Mouse (Mus musculus): ENCODE data around the gene Myo18a. TPM values are rescaled to one million over a fixed set of nuclear protein-coding genes. Genes with fewer than 3 reads are reported as not detected.

The Myo18a gene
- polyA plus RNA-seq, 1 experiment, result 13.6 TPM

- Histone ChIP-seq H3K27ac (ENCODE audit: control insufficient read depth, insufficient read depth, low read depth, low read length) (no peak overlapping the region), H3K4me1 (ENCODE audit: control insufficient read depth, insufficient read depth, low read length) (peaks cover 3% of the 10 kb centered on the region; the same call in 1 of the 2 replicates), H3K36me3 (ENCODE audit: control insufficient read depth, insufficient read depth, low read length) (no peaks in the 10 kb centered on the region), H3K4me3 (ENCODE audit: control insufficient read depth, low read depth, low read length) (no peak overlapping the region), H3K27me3 (ENCODE audit: control insufficient read depth, insufficient read depth, low read length) (no peaks in the 10 kb centered on the region)
- TF ChIP-seq POLR2A (IDR thresholded peaks at IDR 0.05; ENCODE audit: control insufficient read depth, low read depth, low read length) (no peak), CTCF (IDR thresholded peaks at IDR 0.05; ENCODE audit: control insufficient read depth, insufficient read depth, insufficient replicate concordance, low read depth, low read length) (no peak)
Observed at GRCm38 (mm10) chr11:77783211-77783746, 20.2 kb downstream of the Myo18a start.

DNA sequence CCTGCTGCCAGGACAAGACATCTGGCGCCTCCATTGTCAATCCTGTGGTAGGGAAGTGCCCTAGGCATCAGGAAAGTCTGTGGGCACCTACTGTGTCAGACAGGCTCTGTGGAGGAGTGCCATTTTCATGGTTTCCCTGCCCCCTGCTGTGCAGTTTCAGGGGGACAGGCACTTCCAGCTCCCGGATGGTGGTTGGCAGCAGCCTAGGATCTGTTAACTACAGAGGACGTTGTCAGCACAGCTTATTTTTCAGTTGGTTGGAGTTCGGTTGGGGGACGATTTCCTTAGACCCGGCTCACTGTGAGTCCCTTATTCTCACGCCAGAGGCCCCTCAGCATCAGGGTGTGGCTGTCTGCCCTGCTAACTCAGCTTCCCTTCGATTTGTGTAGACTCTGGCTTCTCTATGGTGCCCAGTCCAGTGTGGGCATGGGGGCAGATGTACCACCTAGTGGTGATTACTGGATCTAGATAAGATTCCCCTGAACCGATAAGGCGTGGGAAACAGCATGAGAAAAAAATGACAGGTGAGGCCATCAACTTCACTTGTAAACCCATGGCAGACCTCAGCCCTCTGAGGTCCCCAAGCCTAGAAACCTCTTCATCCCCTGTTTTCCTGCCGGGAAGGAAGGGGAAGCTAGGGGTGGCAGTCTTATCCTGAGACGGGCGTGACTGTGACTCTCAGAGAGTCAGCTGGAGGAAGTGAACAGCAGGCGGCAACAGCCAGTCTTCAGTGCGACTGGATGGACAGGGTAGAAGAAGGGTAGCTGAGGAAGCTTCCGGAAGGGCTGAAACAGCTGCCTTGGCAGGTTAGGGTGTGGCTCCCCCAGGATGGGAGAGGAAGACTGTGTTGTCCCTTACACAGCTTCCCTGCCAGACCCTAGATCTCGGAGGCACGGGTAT, 21.0 kb downstream of the Myo18a start:
- TF ChIP-seq CTCF (IDR thresholded peaks at IDR 0.05; ENCODE audit: control insufficient read depth, insufficient read depth, insufficient replicate concordance, low read depth, low read length), result no peak
- no peak for TF ChIP-seq POLR2A (IDR thresholded peaks at IDR 0.05; ENCODE audit: control insufficient read depth, low read depth, low read length)
- Histone ChIP-seq H3K27ac (ENCODE audit: control insufficient read depth, insufficient read depth, low read depth, low read length) (no peak overlapping the region), H3K36me3 (ENCODE audit: control insufficient read depth, insufficient read depth, low read length) (no peaks in the 10 kb centered on the region), H3K4me3 (ENCODE audit: control insufficient read depth, low read depth, low read length) (no peak overlapping the region), H3K27me3 (ENCODE audit: control insufficient read depth, insufficient read depth, low read length) (no peaks in the 10 kb centered on the region), H3K4me1 (ENCODE audit: control insufficient read depth, insufficient read depth, low read length) (peaks cover 3% of the 10 kb centered on the region; the same call in 1 of the 2 replicates)

GRCm38 (mm10) chr11:77784894-77785293, 21.8 kb downstream of the Myo18a start:
- Histone ChIP-seq H3K4me3 (ENCODE audit: control insufficient read depth, low read depth, low read length) (no peak overlapping the region), H3K27me3 (ENCODE audit: control insufficient read depth, insufficient read depth, low read length) (no peaks in the 10 kb centered on the region), H3K27ac (ENCODE audit: control insufficient read depth, insufficient read depth, low read depth, low read length) (no peak overlapping the region), H3K36me3 (ENCODE audit: control insufficient read depth, insufficient read depth, low read length) (no peaks in the 10 kb centered on the region), H3K4me1 (ENCODE audit: control insufficient read depth, insufficient read depth, low read length) (peaks cover 3% of the 10 kb centered on the region; the same call in 1 of the 2 replicates)
- TF ChIP-seq POLR2A (IDR thresholded peaks at IDR 0.05; ENCODE audit: control insufficient read depth, low read depth, low read length), result no peak
- TF ChIP-seq CTCF (IDR thresholded peaks at IDR 0.05; ENCODE audit: control insufficient read depth, insufficient read depth, insufficient replicate concordance, low read depth, low read length), result no peak

DNA sequence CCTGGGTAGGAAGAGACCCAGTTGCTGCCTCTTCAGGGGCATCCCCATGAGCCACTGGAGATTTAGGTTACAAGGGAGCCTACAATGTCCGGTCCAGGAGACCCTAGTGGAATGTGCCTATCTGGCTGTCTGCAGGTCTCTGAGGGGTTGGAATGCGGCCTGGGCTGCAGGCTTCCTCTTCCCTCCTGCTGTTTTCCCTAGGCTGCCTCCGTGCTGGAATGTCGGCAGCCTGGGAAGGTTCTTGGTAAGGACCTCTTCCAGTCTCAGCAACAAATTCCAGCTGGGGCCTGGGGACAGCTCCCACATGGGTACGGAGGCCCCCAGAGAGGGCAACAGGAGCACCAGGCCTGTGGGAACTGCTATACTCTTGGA, 22.3 kb downstream of the Myo18a start:
- TF ChIP-seq POLR2A (IDR thresholded peaks at IDR 0.05; ENCODE audit: control insufficient read depth, low read depth, low read length), result no peak
- no peak for TF ChIP-seq CTCF (IDR thresholded peaks at IDR 0.05; ENCODE audit: control insufficient read depth, insufficient read depth, insufficient replicate concordance, low read depth, low read length)
- Histone ChIP-seq H3K4me1 (ENCODE audit: control insufficient read depth, insufficient read depth, low read length) (peaks cover 3% of the 10 kb centered on the region; the same call in 1 of the 2 replicates), H3K27me3 (ENCODE audit: control insufficient read depth, insufficient read depth, low read length) (no peaks in the 10 kb centered on the region), H3K27ac (ENCODE audit: control insufficient read depth, insufficient read depth, low read depth, low read length) (no peak overlapping the region), H3K4me3 (ENCODE audit: control insufficient read depth, low read depth, low read length) (no peak overlapping the region), H3K36me3 (ENCODE audit: control insufficient read depth, insufficient read depth, low read length) (no peaks in the 10 kb centered on the region)

- no peak overlapping the region for H3K4me3 ChIP-seq (ENCODE audit: control insufficient read depth, low read depth, low read length)
Observed at GRCm38 (mm10) chr11:77785768-77786561, 22.9 kb downstream of the Myo18a start.

GRCm38 (mm10) chr11:77787707-77788106, 24.7 kb downstream of the Myo18a start, which contains the start of gene Gm10277:
Gene Gm10277, minus strand, starts transcription at chr11:77787747.
- H3K36me3 ChIP-seq (ENCODE audit: control insufficient read depth, insufficient read depth, low read length), result no peaks in the 10 kb centered on the region
- H3K4me1 ChIP-seq (ENCODE audit: control insufficient read depth, insufficient read depth, low read length), result peaks cover 16% of the 10 kb centered on the region
- H3K27ac ChIP-seq (ENCODE audit: control insufficient read depth, insufficient read depth, low read depth, low read length), result no peak within 1 kb of the TSS
- H3K4me3 ChIP-seq (ENCODE audit: control insufficient read depth, low read depth, low read length), result no peak within 1 kb of the TSS
- no peak for TF ChIP-seq POLR2A (IDR thresholded peaks at IDR 0.05; ENCODE audit: control insufficient read depth, low read depth, low read length)
- no peak for TF ChIP-seq CTCF (IDR thresholded peaks at IDR 0.05; ENCODE audit: control insufficient read depth, insufficient read depth, insufficient replicate concordance, low read depth, low read length)
- H3K27me3 ChIP-seq (ENCODE audit: control insufficient read depth, insufficient read depth, low read length), result no peaks in the 10 kb centered on the region

More at GRCm38 (mm10) chr11:77785768-77786561, 22.9 kb downstream of the Myo18a start:
- Histone ChIP-seq H3K4me1 (ENCODE audit: control insufficient read depth, insufficient read depth, low read length) (peaks cover 5% of the 10 kb centered on the region), H3K27me3 (ENCODE audit: control insufficient read depth, insufficient read depth, low read length) (no peaks in the 10 kb centered on the region), H3K27ac (ENCODE audit: control insufficient read depth, insufficient read depth, low read depth, low read length) (no peak overlapping the region), H3K36me3 (ENCODE audit: control insufficient read depth, insufficient read depth, low read length) (no peaks in the 10 kb centered on the region)
- no peak for TF ChIP-seq POLR2A (IDR thresholded peaks at IDR 0.05; ENCODE audit: control insufficient read depth, low read depth, low read length)
- no peak for TF ChIP-seq CTCF (IDR thresholded peaks at IDR 0.05; ENCODE audit: control insufficient read depth, insufficient read depth, insufficient replicate concordance, low read depth, low read length)

GRCm38 (mm10) chr11:77789512-77789911, 26.5 kb downstream of the Myo18a start:
- Histone ChIP-seq H3K27ac (ENCODE audit: control insufficient read depth, insufficient read depth, low read depth, low read length) (no peak overlapping the region), H3K4me1 (ENCODE audit: control insufficient read depth, insufficient read depth, low read length) (peaks cover 20% of the 10 kb centered on the region), H3K4me3 (ENCODE audit: control insufficient read depth, low read depth, low read length) (no peak overlapping the region), H3K27me3 (ENCODE audit: control insufficient read depth, insufficient read depth, low read length) (no peaks in the 10 kb centered on the region), H3K36me3 (ENCODE audit: control insufficient read depth, insufficient read depth, low read length) (no peaks in the 10 kb centered on the region)
- no peak for TF ChIP-seq POLR2A (IDR thresholded peaks at IDR 0.05; ENCODE audit: control insufficient read depth, low read depth, low read length)
- no peak for TF ChIP-seq CTCF (IDR thresholded peaks at IDR 0.05; ENCODE audit: control insufficient read depth, insufficient read depth, insufficient replicate concordance, low read depth, low read length)

Data from testis, adult 2 months (tissue).